Mouse (Mus musculus): Measurements from ENCODE around the gene Nme2. TPM values are rescaled to one million over a fixed set of nuclear protein-coding genes. Genes with fewer than 3 reads are reported as not detected.

Gene Nme2
- 311 and 348 TPM in 2 replicates for polyA plus RNA-seq (2015; fragmentation: Nextera tagmentation; extraction: Ambion mirVana)

- ATAC-seq, result peak; percentile 30
- peak within 1 kb of the TSS; percentile 87 for H3K4me2 ChIP-seq (replicated peaks)
- H3K9ac ChIP-seq, result peak within 1 kb of the TSS; percentile 68
- 3% methylated on average over 6 of the region's 6 CpGs for WGBS
- no peaks in the 10 kb centered on the region for H3K27me3 ChIP-seq (replicated peaks)
- H3K36me3 ChIP-seq, result peaks cover 21% of the 10 kb centered on the region
- no peaks in the 10 kb centered on the region for H3K9me3 ChIP-seq
- peak within 1 kb of the TSS; percentile 94 for H3K27ac ChIP-seq
- peaks cover 25% of the 10 kb centered on the region for H3K4me1 ChIP-seq (replicated peaks)
- H3K4me3 ChIP-seq (replicated peaks), result peak within 1 kb of the TSS; percentile 77
Measured at GRCm38 (mm10) chr11:93956159-93956558, at the start of gene Nme2. TSS of gene Nme2 (minus strand) at chr11:93956259.

DNA sequence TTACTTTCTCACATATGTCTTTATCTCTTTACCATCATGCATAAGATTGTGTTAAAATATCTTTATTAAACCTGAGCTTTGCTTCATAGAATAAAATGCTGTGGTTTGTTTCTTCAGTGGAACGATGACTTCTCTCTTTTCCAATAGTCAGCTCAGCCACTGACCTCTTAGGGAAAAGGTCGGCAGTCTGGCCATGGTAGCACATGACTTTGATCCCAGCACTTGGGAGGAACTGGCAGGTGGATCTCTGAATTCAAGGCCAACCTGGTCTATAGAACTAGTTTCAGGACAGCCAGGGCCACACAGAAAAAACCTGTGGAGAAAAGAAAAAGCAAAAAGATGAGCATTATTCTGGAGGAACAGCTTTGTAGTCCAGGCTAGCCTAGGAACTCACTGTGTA is 47.3 kb upstream of the Nme2 start:
- no peak overlapping the region for H3K9ac ChIP-seq
- 0 out of 2 replicates have a peak, but pooled peaks cover 5% of the 10 kb centered on the region for H3K4me1 ChIP-seq (replicated peaks)
- H3K4me3 ChIP-seq (replicated peaks), result no peak overlapping the region
- no peaks in the 10 kb centered on the region for H3K9me3 ChIP-seq
- whole genome bisulfite sequencing, result 89% methylated on average over 2 of the region's 2 CpGs
- no peak overlapping the region for H3K27ac ChIP-seq
- no peaks in the 10 kb centered on the region for H3K27me3 ChIP-seq (replicated peaks)
- no peaks in the 10 kb centered on the region for H3K36me3 ChIP-seq
- no peak overlapping the region for H3K4me2 ChIP-seq (replicated peaks)
- no peak for ATAC-seq

GRCm38 (mm10) chr11:93999276-93999675 is 43.2 kb upstream of the Nme2 start:
- no peaks in the 10 kb centered on the region for H3K27me3 ChIP-seq (replicated peaks)
- H3K4me3 ChIP-seq (replicated peaks), result no peak overlapping the region
- no peak overlapping the region for H3K27ac ChIP-seq
- peaks cover 15% of the 10 kb centered on the region for H3K4me1 ChIP-seq (replicated peaks)
- no peak for ATAC-seq
- H3K9me3 ChIP-seq, result no peaks in the 10 kb centered on the region
- no peaks in the 10 kb centered on the region for H3K36me3 ChIP-seq
- H3K4me2 ChIP-seq (replicated peaks), result no peak overlapping the region
- H3K9ac ChIP-seq, result no peak overlapping the region

DNA sequence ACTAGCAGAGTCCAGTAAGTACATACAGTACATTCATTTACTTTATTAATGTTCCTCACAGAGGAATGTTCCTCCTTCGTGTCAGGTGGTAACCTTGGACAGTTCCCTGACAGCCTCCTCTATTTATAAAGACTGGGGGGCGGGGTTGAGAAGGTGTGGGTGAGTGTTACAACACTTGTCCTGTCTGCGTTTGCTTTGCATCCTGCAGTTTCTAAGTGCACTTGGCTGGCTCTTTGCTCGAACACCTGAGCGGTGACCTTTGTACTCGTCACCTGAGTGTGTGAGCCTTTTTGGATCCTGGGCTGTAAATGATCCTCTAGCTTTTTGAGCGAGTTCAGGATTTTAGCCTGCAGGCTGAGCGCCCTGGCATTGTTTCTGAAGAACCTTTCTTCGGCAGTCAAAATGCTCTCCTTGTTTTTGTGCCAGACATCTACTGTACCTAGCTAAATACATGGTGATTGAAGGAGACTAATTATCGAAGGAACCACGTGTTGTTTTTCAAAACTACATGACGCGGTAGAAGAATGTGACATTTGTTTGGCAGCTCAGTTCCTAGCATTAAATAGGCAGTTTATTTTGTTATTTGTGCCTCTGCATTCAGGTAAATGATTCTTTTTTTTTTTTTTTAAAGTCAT is 41.2 kb upstream of the Nme2 start:
- no peaks in the 10 kb centered on the region for H3K27me3 ChIP-seq (replicated peaks)
- no peaks in the 10 kb centered on the region for H3K36me3 ChIP-seq
- H3K4me2 ChIP-seq (replicated peaks), result peak overlapping the region; percentile 89
- H3K27ac ChIP-seq, result peak overlapping the region; percentile 99; the same call in 1 of the 2 replicates
- H3K4me1 ChIP-seq (replicated peaks), result peaks cover 15% of the 10 kb centered on the region
- H3K9me3 ChIP-seq, result no peaks in the 10 kb centered on the region
- peak; percentile 36 for ATAC-seq
- H3K9ac ChIP-seq, result peak overlapping the region; percentile 92
- 23% methylated on average over 13 of the region's 13 CpGs for WGBS
- H3K4me3 ChIP-seq (replicated peaks), result peak overlapping the region; percentile 97

DNA sequence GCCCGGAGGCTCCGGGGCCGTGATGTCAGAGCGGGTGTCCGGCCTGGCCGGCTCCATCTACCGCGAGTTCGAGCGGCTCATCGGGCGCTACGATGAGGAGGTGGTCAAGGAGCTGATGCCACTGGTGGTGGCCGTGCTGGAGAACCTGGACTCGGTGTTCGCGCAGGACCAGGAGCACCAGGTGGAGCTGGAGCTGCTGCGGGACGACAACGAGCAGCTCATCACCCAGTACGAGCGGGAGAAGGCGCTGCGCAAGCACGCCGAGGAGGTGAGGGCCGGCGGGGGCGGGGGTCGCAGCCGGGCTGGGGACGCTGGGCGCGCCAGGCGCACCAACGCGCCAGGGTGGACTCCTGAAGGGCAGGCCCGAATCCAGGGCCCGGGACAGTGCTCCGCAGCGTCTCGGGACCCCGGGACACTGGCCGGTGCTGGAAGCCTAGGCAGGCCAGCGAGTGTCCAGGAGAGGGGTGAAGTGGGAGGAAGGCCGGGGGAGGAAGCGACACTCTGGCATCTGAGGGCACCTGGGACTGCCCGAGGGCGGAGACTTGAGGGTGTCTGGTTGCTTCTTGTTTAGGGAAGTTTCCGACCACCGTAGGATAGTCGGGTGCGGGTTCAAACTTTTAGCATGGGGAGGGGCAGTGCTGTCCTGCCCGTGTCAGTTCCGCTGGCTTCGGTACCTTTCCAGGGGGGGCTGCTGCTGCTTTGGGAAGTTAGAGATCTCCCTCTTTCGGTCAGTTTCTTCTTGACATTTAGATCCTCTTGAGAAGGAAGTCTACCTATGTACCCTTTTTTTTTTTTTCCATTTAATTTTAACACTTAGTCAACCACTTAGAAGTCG is 40.5 kb upstream of the Nme2 start:
- no peaks in the 10 kb centered on the region for H3K36me3 ChIP-seq
- peak overlapping the region; percentile 97 for H3K4me3 ChIP-seq (replicated peaks)
- no peaks in the 10 kb centered on the region for H3K27me3 ChIP-seq (replicated peaks)
- H3K9ac ChIP-seq, result peak overlapping the region; percentile 92
- H3K27ac ChIP-seq, result peak overlapping the region; percentile 99
- under 1% methylated on average over 58 of the region's 58 CpGs for WGBS
- peak overlapping the region; percentile 89 for H3K4me2 ChIP-seq (replicated peaks)
- H3K4me1 ChIP-seq (replicated peaks), result peaks cover 15% of the 10 kb centered on the region
- no peaks in the 10 kb centered on the region for H3K9me3 ChIP-seq
- ATAC-seq, result peak; percentile 42

DNA sequence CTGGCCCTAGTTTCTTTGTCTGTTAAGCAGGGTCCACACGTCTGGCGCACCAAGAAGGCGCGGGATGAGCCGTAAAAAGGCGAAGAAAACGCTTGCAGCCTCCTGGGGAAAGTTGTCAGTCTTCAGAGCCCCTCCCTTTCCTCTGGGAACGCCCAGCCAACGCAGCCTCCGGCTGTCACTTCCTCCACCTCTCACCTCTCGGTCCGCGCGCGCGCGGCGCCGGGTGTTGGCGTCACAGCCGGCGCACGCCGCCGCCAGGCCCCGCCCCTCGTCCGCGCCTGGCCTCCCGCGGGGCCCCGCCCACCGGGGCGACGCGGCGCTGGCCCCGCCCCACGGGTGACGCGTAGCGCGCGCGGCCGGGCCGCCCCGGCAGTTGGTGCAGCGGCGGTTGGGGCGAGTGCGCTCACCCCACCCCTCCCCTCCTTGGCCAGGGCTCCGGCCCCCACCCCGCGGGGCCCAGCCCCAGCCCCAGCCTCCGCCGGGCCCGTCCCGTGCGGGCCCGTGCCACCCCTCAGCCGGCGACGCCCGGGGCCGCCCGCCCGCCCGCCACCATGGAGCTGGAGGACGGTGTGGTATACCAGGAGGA is 39.8 kb upstream of the Nme2 start, which contains the start of gene Spag9:
TSS of gene Spag9 (plus strand) at position 372 of the 586 bp plus-strand sequence.
- H3K36me3 ChIP-seq, result no peaks in the 10 kb centered on the region
- H3K4me1 ChIP-seq (replicated peaks), result peaks cover 15% of the 10 kb centered on the region
- H3K9ac ChIP-seq, result peak within 1 kb of the TSS; percentile 92
- H3K9me3 ChIP-seq, result no peaks in the 10 kb centered on the region
- 1% methylated on average over 66 of the region's 70 CpGs for WGBS
- ATAC-seq, result peak; percentile 95
- peak within 1 kb of the TSS; percentile 89 for H3K4me2 ChIP-seq (replicated peaks)
- no peaks in the 10 kb centered on the region for H3K27me3 ChIP-seq (replicated peaks)
- H3K27ac ChIP-seq, result peak within 1 kb of the TSS; percentile 99
- peak within 1 kb of the TSS; percentile 97 for H3K4me3 ChIP-seq (replicated peaks)

DNA sequence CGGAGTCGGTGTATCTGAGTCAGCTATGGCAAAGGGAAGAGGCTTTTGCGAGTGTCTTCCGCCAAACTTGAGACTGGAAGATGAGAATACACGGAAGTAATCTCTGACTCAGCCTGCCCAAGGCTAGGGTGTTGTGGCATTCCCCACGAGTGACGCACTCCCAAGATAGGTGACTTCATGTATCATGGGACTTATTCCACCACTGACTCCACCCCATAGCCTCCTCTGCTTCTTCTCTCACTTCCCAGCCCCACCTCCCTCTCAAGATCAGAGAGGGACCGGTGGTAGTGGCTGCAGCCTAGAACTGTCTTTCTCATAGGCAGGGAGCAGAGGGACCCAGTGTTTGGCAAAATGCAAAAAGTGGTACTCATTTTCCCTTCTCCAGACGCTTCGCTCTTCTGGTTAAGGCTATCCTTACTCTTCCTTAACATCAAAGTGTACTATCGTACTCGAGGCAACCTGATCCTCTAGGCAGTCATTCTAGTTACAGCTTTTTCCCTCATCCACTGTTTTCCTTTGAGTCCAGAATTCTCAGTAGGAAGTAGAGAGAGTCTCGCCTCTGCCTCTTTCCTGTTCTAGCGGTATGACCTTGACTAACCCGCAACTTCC is 39.2 kb upstream of the Nme2 start:
- H3K27me3 ChIP-seq (replicated peaks), result no peaks in the 10 kb centered on the region
- WGBS, result 1% methylated on average over 15 of the region's 15 CpGs
- H3K27ac ChIP-seq, result peak overlapping the region; percentile 99
- peaks cover 15% of the 10 kb centered on the region for H3K4me1 ChIP-seq (replicated peaks)
- peak overlapping the region; percentile 73 for H3K9ac ChIP-seq
- H3K9me3 ChIP-seq, result no peaks in the 10 kb centered on the region
- no peaks in the 10 kb centered on the region for H3K36me3 ChIP-seq
- H3K4me2 ChIP-seq (replicated peaks), result peak overlapping the region; percentile 89
- peak overlapping the region; percentile 97 for H3K4me3 ChIP-seq (replicated peaks)
- ATAC-seq, result peak; percentile 75

- Histone ChIP-seq H3K4me2 (replicated peaks) (peak overlapping the region; percentile 89), H3K27ac (peak overlapping the region; percentile 99), H3K9me3 (no peaks in the 10 kb centered on the region), H3K4me1 (replicated peaks) (peaks cover 15% of the 10 kb centered on the region), H3K9ac (peak overlapping the region; percentile 73; the same call in 1 of the 2 replicates), H3K27me3 (replicated peaks) (no peaks in the 10 kb centered on the region), H3K36me3 (no peaks in the 10 kb centered on the region), H3K4me3 (replicated peaks) (peak overlapping the region; percentile 97)
- no peak for ATAC-seq
- 60% methylated on average over 5 of the region's 5 CpGs for WGBS
Measured at GRCm38 (mm10) chr11:93994531-93994930, 38.5 kb upstream of the Nme2 start.

GRCm38 (mm10) chr11:93988328-93989062 is 32.4 kb upstream of the Nme2 start:
- 46% methylated on average over 12 of the region's 12 CpGs for WGBS
- H3K27ac ChIP-seq, result peak overlapping the region; percentile 57
- no peaks in the 10 kb centered on the region for H3K4me1 ChIP-seq (replicated peaks)
- peak; percentile 39; the same call in 1 of the 2 replicates for ATAC-seq
- no peaks in the 10 kb centered on the region for H3K36me3 ChIP-seq
- no peaks in the 10 kb centered on the region for H3K27me3 ChIP-seq (replicated peaks)
- no peak overlapping the region for H3K9ac ChIP-seq
- H3K4me3 ChIP-seq (replicated peaks), result no peak overlapping the region
- no peaks in the 10 kb centered on the region for H3K9me3 ChIP-seq
- H3K4me2 ChIP-seq (replicated peaks), result no peak overlapping the region

DNA sequence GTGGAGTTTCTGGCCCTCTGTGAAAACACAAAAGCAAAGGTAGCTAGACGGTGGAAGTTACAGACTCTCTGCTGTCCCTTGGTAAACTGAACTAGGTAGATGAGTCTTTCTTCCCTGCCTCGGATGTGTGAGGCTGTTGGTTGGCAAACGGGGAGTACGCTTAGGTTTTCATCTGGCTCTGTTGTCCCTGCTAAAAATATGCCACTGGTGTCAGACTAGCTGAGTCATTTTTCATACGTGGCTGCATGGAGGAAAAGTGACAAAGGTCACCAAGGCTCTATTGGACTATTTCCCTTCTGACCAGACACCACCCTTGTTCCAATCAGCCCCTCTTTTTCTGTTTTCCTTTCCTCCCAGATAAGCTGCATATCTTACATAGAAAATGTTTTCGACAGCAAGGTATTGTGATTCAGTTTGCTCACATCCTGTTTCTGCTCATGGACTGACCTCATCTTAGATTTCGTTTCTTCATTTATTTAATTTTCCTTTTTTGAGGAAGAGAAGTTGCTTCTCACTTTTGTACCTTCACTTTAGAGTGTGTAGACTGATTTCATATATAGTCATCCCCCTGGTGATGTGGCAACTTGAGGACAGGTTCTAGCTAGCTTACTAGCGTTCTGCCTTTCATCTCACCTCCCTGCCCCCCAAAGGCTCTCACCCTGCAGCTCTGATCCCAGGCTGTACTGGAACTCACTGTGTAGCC is 31.7 kb upstream of the Nme2 start:
- Histone ChIP-seq H3K27me3 (replicated peaks) (no peaks in the 10 kb centered on the region), H3K27ac (peak overlapping the region; percentile 57), H3K4me3 (replicated peaks) (no peak overlapping the region), H3K9me3 (no peaks in the 10 kb centered on the region), H3K4me2 (replicated peaks) (no peak overlapping the region), H3K9ac (no peak overlapping the region), H3K36me3 (no peaks in the 10 kb centered on the region), H3K4me1 (replicated peaks) (no peaks in the 10 kb centered on the region)
- ATAC-seq, result peak; percentile 68
- 59% methylated on average over 8 of the region's 8 CpGs for WGBS

DNA sequence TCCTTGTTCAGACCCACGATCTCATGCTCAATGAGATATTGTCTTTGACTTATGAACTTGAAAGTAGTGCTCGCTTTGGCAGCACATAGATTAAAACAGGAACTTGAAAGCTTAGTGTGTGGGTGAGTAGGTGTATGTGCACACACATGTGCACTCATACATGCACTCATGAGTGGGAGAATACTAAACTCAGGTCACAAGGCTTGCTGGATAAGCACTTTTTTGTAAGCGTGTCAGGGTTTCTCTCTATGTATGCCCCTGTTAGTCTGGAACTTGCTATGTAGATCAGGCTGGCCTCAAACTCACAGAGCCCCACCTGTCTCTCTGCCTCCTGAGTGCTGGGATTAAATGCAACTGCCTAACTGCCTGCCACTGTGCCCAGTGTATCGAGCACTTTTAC is 31.0 kb upstream of the Nme2 start:
- H3K4me3 ChIP-seq (replicated peaks), result no peak overlapping the region
- H3K4me2 ChIP-seq (replicated peaks), result no peak overlapping the region
- H3K9me3 ChIP-seq, result no peaks in the 10 kb centered on the region
- ATAC-seq, result no peak
- H3K36me3 ChIP-seq, result no peaks in the 10 kb centered on the region
- no peaks in the 10 kb centered on the region for H3K4me1 ChIP-seq (replicated peaks)
- 0 out of 2 replicates have a peak overlapping the region, but pooled peaks have one; percentile 33 for H3K27ac ChIP-seq
- 85% methylated on average over 4 of the region's 4 CpGs for WGBS
- H3K27me3 ChIP-seq (replicated peaks), result no peaks in the 10 kb centered on the region
- H3K9ac ChIP-seq, result no peak overlapping the region
